In the genomic region with DNA sequence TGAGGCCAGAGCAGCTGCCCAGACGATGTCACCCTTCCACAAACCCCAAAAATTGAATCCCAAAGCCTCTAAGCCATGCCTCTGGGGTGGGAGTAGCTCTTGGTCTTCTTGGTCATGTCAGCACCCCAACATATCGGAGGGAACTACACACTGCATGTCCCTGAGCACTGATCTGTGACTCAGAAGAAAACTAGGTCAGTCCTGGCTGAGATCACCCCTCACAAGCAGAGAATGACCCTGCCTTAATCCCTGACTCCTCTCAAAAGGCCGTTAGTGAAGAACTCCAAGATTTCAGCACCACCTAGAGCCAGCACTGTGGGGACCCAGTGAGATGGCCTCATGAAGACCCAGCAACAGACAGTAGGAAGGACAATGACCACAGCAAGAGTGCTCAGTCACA, we compare ENCODE assay signal across 22 mouse cellular contexts. TPM values are rescaled to one million over a fixed set of nuclear protein-coding genes. Genes with fewer than 3 reads are reported as not detected.
DNase-seq lines count a peak whose midpoint lies in the region.
"Had no signal": no experiment of that assay in that cellular context is flagged by ENCODE, and none has a peak within 500 bp of the region (broad histone marks: within the 10 kb centered on the region; RNA-seq: fewer than 3 reads in every experiment).

No protein-coding gene starts in this region.

- DNase-seq in adrenal gland, adult (ENCODE audit: inconsistent age in 2 of 2, low spot score in 1 of 2), result peak; percentile 80 to 87
- DNase-seq in adrenal gland, postnatal 10 days, result peak; percentile 27
- peak; percentile 56 to 57 for DNase-seq in adrenal gland, postnatal 36 days
- peak; percentile 7 for DNase-seq in skeletal muscle tissue, adult 2 months (ENCODE audit: low read depth, low spot score)
- no peak for DNase-seq in lung, postnatal 4 days
- no peak for DNase-seq in frontal cortex, postnatal 14 days (ENCODE audit: low spot score in 2 of 2)
- DNase-seq in right cerebral cortex, postnatal 4 days, result no peak
- DNase-seq: B cell, adult 2 months; cerebellum, adult 11-12 months; cerebellum, adult 8-10 months; cerebellum, postnatal 10 days; cerebellum, postnatal 36 days; embryo, embryonic 11 days; forebrain, postnatal 0 days; gastrocnemius, postnatal 10 days; gastrocnemius, postnatal 36 days; heart, adult 2 months; heart, postnatal 14 days; heart, postnatal 4 days had no signal

RNA-seq across cellular contexts. Expression of a gene that starts 26.1 kb away (rescaled TPM):
- 1 to 10 TPM in 1 of 2 experiments, under 1 TPM in 1; 0.81 to 1.5 TPM for total RNA-seq in adrenal gland, postnatal 10 days (2021)
- total RNA-seq in adrenal gland, postnatal 36 days (2021), result under 1 TPM; 0.36 to 0.46 TPM
- total RNA-seq: CH12.LX; gastrocnemius, adult 18-20 months; granulocyte monocyte progenitor cell, adult 5-6 weeks had no signal

RNA-seq across cellular contexts. Expression of a gene that starts 30.9 kb away (rescaled TPM):
- total RNA-seq in adrenal gland, postnatal 10 days (2021), result 10 to 100 TPM; 17.6 to 18.2 TPM
- total RNA-seq in adrenal gland, postnatal 36 days (2021), result 10 to 100 TPM; 20.5 to 21.0 TPM

RNA-seq across cellular contexts. Expression of a gene that starts 47.1 kb away (rescaled TPM):
- total RNA-seq in adrenal gland, postnatal 10 days (2021), result 10 to 100 TPM; 15.7 to 19.3 TPM
- total RNA-seq in adrenal gland, postnatal 36 days (2021), result 10 to 100 TPM; 14.5 to 14.7 TPM

Comparison
In these comparisons a context has a peak if more than half of its experiments do, and no peak if none do; other contexts are left out.
1. DNase-seq: peak in adrenal gland, adult (2 of 2), adrenal gland, postnatal 10 days (single experiment), adrenal gland, postnatal 36 days (2 of 2) and skeletal muscle tissue, adult 2 months (single experiment); none in lung, postnatal 4 days (0 of 2), frontal cortex, postnatal 14 days (0 of 2) and right cerebral cortex, postnatal 4 days (single experiment).